Mouse (Mus musculus) ES-Bruce4 (cell line): ENCODE results near the gene Dnttip1.

Source experiments
- CTCF ChIP-seq: IDR thresholded peaks from one replicate; pipeline ENCODE4 v1.8.1; 2011; ENCODE audit warnings: low read depth, low read length
- EP300 ChIP-seq: IDR thresholded peaks from 2 replicates; pipeline ENCODE4 v1.6.1; 2011; ENCODE audit warnings: low read depth, low read length; ENCODE audit not compliant: insufficient read depth
- POLR2A ChIP-seq: IDR thresholded peaks from one replicate; pipeline ENCODE4 v1.8.1; 2011; ENCODE audit warnings: low read length; ENCODE audit not compliant: insufficient read depth

- TF ChIP-seq CTCF (no peak), POLR2A (no peak), EP300 (no peak)
These were observed 71.4 kb downstream of the Dnttip1 start for GRCm38 (mm10) chr2:164817206-164817605.
